Mouse (Mus musculus) gastrocnemius, postnatal 36 days (tissue): Measurements from ENCODE around the gene Ifi27l2b. TPM values are rescaled to one million over a fixed set of nuclear protein-coding genes. Genes with fewer than 3 reads are reported as not detected.
"Not testable (repeated sequence)": the region's sequence is repeated elsewhere in the genome, so short reads cannot be mapped to it uniquely, and the experiment has no call there.

Experiments used
- DNase-seq, 2 experiments: peaks; one replicate each; pipeline ENCODE4 v3.0.0; 2022
- intact Hi-C: fragments of 180-260 bp; cut with DNase I; formaldehyde crosslinking; loops from one replicate; pipeline ENCODE4 v1.15.1; 2025
- long read RNA-seq, 2 experiments: library from polyadenylated mRNA; stranded (forward); transcript quantifications; one replicate each; pipeline ENCODE4 v2.0.0; 2021
- total RNA-seq, 2 experiments: library from RNA; stranded (reverse); gene quantifications; 2 replicates each; pipeline ENCODE4 v1.2.3; 2021

Gene Ifi27l2b
- not detected for total RNA-seq
- long read RNA-seq, experiment 1 = 0 reads
- long read RNA-seq, experiment 2 = 0 reads

DNA sequence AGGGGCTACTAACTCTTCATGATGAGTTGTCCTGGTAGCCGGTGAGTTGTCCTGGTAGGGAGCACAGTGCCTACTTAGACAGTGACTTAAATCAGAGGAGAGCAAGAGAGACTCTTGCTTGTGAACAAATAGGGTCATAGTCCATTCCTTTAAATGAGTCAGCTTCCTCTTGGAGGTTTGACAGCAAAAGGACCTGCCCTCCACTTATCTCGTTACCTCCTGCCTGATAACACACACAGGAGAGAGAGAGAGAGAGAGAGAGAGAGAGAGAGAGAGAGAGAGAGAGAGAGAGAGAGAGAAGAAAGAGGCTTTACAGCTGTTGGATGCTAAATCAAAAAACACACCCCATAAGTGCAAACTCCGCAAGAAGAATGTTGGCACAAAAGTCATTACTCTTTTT is at the start of gene Ifi27l2b:
Ifi27l2b (minus strand) TSS at position 84 of the 400 bp plus-strand sequence.
- intact Hi-C loops = no loop called here
- DNase-seq = no peak

DNA sequence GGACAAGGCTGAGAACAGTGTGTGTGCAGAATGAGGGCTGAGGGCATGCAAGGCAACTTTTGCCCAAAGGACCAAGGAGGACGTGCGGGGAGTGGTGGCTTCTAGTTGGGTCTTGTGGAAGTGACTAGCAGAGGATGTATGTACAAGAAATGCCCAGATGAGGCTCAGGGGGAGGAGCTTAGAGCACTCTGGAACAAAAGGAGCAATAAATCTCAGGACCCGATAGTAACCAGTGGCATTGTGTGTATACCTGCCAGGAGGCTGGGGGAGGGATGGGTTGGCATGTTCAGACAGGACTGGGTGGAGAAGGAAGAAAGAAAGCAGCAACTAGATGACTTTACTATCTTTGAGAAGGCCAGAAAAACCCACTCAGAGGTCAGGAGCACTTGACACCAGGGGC is 47.4 kb upstream of the Ifi27l2b start:
- intact Hi-C loops = loop anchor here (5.0 to 10.0 kb wide), 2 partner anchors 58 to 130 kb away; partner anchors contain the start of gene Serpina10
- DNase-seq = no peak

DNA sequence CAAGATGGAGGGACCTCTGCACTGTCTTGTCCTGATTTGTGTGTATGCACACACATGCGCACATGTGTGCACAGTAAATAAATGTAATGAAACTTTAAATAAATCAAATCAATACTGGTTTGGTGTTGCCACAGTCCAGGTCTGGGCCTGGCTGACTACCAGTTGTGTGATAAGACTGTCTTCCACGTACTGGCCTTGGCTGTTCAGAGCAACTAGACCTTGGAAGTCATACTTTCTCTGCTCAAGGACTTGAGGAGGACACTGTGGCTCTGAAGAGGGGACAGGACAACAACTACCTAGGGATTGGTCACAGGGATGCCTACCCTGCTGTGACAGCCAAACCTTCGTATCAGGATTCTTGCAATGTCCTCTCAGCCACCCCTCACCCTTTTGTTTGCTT is 46.3 kb upstream of the Ifi27l2b start:
- DNase-seq = no peak
- intact Hi-C loops = loop anchor here (5.0 to 10.0 kb wide), 2 partner anchors 59 to 132 kb away; partner anchors contain the start of gene Serpina10

DNA sequence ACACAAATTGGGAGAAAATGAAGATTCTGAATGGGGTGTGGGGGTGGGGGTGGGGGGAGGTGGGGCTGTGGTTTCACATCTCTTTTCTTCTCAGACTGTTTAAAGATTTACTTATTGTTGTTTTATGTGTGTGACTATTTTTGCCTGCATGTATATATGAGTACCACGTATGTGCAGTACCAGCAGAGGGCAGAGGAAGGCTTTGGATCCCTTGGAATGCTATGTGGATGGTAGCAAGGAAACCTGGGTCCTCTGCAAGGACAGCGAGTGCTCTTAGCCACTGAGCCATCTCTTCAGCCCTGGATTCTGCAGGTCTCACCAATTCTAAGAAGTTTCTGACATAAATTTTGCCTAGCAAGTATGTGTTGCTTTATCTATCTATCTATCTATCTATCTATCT is 42.2 kb upstream of the Ifi27l2b start:
- intact Hi-C loops = no loop called here
- no peak for DNase-seq

DNA sequence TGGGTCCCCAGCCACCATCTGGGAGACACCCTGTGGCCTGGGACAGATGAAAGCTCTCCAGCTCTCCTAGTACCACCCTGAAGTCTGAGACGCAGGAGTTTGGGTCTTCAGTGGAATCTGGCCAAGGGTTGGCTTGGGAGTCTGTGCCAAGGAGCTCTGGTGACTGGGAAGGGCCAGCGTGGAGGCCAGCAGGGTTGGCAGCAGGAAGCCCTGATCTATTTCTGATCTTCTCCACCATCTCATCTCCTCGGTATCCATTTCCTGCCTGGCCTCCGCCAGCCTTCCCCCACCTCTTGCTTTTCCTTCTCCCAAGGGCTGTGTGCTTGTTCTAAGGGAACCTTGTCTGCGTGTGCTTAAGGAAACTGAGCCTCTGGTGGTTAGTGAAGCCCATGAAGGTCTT is 41.7 kb upstream of the Ifi27l2b start:
- intact Hi-C loops = no loop called here
- peak in 1 of 2 experiments; percentile 42 for DNase-seq

DNA sequence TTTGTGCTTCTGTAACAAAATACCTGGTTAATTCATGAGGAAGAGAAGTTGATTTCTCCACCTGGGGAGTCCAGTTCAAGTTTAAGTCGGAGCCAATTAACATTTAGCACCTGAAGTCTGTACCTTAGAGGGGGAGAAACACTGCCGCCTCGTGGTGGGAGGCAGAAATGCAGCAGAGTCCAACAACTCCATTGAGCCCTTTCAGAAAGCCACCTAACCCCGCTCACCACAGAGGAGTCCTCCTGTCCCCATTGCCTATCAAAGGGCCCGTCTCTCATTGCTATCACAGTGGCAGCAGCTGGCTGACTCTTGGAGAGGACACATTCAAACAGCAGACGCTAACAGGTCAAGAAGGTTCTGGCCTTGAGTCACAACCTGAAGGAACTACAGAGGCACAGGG is 37.5 kb upstream of the Ifi27l2b start:
- intact Hi-C loops = no loop called here

DNA sequence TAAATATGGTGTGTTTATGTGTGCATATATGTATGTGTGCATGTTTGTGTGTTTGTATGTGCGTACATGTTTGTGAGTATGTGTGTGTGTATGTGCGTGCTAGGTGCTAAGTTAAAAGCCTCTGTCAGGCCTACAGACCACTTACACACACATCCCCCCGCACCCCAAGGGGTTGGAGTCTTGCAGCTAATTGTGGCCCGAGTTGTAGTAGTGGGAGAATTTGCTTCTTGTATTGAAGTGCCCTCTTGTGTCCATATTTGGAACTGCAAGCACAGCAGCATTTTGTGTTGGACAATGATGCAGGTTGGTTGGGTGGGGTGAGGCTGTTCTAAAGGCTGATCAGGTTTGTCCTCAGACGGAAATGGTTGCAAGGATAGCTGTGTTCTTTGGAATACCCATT is 35.7 kb upstream of the Ifi27l2b start:
- intact Hi-C loops = loop anchor here (1.0 kb wide), 1 partner anchor 66 kb away; no protein-coding TSS in a partner anchor
- peak; percentile 45 to 63 for DNase-seq

More for the DNA sequence above, 37.5 kb upstream of the Ifi27l2b start:
- peak in 1 of 2 experiments; percentile 38 for DNase-seq

DNA sequence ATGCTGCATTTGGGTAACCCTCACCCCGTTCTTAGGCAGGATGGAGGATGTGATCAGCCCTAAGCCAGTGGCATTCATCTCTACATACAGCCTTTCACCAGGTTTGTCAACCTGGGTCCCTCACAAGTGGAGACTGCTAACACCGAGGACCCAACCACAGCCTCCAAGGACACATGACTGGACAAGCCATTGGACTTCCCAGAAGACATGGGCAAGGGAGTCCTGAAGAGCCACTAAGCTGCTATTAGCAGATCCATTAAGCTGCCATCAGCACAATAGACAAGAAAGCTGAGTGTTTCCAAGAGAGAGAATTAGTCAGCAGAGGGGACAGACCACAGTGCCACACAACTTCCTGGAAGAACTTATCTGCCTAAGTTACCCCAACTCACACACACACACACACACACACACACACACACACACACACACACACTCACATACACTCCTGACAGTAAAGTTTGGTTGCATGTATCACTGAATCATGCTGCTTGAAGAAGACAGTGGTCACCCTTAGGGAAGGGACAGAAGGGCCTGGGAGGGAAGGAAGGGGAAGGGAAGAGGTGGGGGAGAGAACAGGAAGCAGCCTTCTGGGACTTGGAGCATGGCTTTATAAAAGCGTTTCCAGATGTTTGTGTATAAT is 34.2 kb upstream of the Ifi27l2b start:
- intact Hi-C loops = no loop called here
- no peak for DNase-seq

DNA sequence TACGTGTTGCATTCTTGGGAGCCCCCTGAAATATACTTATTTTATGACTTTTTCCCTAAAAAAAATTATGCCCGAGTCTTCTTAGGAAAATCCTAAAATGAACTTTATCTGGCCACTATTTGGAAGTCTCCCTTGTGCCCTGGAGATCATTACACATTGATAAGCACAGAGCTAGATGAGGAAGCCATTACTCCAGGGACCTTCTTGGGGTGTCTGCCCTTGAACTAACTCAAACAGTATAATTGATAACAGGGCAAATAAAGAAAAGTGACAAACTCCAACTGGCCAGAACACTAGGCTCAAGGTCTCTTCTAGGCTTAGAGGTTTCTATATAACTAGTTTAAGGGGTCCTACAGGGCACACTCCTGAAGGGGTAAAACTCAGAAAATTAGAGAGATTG is 30.7 kb upstream of the Ifi27l2b start:
- no peak for DNase-seq
- intact Hi-C loops = no loop called here

DNA sequence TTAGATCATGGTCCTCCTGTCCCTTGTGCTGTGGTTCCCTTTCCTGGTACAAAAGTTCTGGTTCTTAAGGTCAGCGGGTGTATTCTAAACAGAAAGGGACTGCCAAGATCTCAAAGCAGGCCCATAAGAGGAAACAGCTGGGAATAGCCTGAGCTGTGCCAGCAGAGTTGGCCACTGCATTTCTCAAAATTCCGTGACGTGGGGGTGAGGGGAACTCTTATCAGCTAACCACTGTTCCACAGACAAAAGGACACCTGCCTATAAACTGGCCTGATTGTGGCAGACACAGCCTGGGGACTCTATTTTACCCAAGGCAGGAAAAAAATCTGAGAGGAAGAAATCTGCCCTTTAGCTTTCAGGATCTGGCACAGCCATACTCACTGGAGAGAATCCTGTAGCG is 30.3 kb upstream of the Ifi27l2b start:
- DNase-seq = peak in 1 of 2 experiments; percentile 32
- intact Hi-C loops = no loop called here

DNA sequence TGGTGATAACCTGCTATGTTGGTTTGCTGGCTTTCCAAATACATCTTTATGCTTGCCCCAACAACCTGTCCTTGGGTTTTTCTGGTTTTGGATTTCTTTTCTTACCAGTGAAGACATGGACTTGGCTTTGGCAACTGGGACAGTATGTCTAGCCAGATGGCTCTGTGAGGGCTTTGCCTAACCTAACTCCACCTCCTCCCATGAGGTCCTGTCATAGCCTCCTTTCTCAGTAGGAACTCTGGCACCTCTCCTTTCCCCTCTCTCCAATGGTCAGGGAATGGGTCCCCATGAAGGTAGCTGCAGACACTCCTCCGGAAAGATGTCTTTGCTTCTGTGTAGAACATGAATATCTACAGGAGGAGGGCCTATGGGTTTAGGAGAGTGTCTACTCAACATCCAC is 29.7 kb upstream of the Ifi27l2b start:
- intact Hi-C loops = no loop called here
- DNase-seq = peak in 1 of 2 experiments; percentile 36

DNA sequence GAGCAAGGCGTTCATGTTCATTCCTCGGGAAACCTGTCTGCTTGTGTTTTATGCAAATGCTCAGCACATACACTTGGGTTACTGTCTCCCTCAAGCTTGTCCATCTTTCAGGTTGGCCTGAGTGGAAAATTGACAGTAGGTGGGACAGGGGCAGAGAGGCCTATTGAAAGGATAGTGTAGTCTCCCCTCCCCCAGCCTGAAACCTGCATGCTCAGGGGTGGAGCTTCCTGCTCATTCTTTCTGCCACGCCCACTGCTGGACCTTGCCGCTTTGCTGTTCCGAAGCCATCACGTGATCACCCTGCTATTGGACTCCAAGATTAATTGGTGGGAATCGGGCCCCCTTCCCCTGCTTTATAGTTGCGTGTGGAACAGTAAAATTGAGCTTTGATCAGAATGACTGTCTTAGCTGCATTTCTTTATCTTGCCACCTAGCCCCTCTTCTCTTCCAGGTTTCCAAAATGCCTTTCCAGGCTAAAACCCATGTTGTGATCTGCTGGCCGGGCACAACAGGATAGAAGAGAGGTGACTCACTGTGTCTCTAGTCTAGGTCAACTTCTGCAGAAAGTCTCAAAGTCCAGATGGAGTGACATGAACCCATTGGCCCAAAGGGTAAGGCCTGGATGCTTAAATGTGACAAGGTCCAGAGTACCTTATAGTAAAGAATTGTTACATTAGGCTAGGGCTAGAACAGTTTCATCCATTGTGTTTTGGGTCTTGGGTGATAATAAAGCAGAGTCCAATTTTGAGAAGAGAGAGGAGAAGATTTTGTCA is 27.4 kb upstream of the Ifi27l2b start:
- DNase-seq, intact Hi-C loops: not testable (repeated sequence)

DNA sequence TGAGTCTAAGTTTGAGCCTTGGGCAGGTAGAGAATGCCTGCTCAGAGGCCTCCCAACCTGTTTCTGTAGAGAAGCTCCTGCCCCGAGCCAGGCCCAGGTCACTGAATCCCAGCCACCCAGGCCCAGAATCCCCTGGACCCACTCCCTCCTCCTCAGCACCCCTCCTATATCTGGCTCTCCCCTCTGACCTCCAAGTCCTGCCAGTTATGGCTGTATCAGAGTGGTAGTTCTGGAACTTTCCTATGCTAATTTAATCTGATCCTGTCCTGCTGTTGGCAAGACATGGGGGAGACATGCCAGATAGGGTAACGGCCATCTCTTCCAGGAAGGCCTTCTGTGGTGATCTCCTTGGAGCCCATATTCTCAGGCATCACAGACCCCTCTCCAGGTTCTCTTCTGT is 25.8 kb upstream of the Ifi27l2b start:
- intact Hi-C loops = no loop called here

DNA sequence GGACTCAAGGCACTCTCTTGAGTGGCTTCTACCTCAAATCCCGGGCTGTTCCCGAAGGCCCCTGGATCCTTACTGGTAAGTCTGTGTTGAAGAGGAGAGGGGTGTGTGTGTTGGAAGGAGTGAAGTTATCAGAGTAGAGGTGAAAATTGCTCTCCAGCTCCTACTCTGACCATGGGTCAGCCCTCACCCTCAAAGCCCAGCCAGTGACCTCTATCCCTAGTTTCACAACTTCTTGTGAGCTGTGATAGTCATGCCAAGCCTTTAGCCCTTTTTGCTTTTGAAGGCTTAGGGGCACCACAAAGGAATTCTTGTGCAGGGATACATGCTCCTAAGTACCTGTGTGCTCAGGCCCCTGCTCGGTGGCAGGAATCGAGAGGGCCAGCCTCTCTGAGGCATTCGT is 24.6 kb upstream of the Ifi27l2b start:
- DNase-seq = no peak
- intact Hi-C loops = no loop called here

More for the DNA sequence above, 25.8 kb upstream of the Ifi27l2b start:
- DNase-seq = no peak

DNA sequence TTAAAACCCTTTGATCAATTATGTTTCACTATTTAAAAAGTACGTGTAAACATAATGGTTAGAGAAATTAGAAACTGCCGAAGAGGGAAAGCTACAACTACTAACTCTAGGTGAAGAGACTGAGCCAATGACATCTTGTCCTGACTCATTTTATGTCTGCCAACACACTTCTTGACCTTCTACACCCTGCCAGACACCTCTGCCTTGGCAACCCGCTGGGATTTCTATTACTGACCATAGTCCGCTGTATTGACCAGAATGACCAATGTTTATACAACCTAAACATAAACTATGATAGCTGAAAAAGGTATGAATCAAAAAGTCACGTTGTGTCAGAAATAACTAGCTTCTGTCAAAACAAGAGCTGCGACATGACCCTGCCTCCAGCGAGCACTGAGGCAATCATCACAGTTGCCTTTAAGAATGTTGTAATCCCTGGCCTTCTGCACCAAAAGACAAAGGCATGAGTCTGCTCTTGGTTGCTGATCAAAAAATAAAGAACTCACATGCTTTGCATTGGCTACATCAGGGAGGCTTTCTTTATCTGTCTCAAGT is 20.5 kb upstream of the Ifi27l2b start:
- no peak for DNase-seq
- intact Hi-C loops = no loop called here

DNA sequence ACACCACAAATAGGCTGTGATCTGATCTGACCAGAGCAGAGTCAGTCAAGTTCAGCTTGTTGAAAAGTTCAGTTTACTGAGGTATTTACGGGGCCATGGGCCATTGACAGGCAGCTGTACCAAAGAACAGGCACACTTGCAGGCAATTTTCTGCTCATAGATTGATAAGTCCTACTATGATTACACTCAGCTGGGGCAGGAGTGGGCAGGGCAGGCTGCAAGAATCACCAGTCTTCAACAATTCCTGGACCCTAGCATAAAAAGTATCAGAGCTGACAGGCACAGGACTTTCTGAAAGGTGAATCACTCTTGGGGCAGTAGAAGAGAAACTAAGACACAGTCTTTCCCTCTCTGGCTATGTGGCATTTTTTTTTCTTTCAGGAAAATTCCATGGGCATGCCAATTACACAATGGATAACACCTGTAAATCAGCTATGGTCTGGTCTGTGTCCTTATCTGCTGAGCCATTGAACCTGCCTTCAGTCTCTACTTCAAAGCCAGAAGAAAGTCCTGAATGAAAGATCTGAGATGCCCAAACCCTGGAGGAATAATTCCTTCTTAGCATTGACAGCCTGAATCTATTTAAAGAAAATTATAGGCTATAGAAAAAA is 19.9 kb upstream of the Ifi27l2b start:
- no peak for DNase-seq
- intact Hi-C loops = no loop called here

DNA sequence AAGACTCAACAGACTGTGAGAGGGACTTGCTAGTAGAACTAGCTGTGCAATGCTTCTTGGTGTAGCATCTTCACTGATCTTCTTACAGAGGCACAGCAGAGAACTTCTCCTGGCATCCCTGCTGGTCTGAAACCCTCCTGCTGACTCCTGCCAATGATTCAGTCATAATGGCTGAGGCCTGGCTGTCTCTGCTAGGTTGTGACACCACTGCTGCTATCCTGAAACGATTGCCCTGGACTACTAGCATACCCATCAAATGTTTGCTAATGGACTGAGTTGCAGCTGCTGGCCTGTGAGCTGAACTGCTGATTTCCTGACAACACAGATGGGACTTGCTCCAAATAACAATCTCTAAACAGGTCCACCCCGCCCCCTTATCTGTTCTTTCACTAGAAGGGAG is 17.5 kb upstream of the Ifi27l2b start:
- intact Hi-C loops = no loop called here
- DNase-seq = no peak

DNA sequence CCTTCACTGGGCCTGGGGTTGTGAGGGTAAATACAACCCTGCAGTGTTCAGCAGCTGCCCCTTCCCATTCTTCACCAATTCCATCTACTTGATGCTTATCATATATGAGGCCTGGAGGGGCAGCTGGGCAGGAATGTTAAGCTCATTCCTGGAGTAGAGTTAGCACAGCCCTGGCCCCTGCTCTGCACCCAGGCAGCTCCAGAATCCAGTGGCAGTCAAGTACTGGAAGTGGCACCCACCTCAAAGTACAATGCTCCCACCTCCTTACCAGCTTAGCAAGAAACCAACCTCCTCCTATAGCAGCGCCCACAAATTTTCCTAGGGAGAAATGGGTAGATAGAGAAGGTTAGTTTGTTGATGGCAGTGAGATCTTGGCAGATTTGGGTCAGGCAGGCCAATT is 296 bp downstream of the Ifi27l2b start:
- intact Hi-C loops, DNase-seq: not testable (repeated sequence)

DNA sequence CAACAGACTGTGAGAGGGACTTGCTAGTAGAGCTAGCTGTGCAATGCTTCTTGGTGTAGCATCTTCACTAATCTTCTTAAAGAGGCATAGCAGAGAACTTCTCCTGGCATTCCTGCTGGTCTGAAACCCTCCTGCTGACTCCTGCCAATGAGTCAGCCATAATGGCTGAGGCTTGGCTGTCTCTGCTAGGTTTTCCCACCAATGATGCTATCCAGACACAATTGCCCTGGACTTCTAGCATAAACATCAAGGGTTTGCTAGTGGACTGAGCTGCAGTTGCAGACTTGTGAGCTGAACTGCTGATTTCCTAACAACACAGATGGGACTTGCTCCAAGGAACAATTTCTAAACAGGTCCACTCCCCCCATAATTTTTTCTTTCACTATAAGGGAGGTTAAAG is 3.7 kb downstream of the Ifi27l2b start:
- DNase-seq = no peak
- intact Hi-C loops = no loop called here

DNA sequence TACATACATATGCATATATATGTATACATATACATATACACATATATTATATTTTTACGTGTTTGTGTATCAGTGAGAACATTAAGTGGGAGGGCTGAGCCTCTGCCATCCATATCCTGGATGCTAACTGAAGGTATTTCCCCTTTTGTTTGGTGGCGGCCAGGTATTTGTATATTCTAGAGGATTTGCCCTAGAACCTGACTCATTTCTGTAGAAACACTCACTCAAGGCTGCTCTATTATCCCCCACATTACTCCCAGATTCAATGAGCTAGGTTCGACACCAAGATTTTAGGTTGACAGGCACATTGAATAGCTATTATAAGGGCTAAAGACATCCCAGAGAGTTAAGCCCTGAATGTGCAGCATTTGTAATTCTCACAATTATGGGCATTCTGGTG is 12.0 kb downstream of the Ifi27l2b start:
- no peak for DNase-seq
- intact Hi-C loops = no loop called here

DNA sequence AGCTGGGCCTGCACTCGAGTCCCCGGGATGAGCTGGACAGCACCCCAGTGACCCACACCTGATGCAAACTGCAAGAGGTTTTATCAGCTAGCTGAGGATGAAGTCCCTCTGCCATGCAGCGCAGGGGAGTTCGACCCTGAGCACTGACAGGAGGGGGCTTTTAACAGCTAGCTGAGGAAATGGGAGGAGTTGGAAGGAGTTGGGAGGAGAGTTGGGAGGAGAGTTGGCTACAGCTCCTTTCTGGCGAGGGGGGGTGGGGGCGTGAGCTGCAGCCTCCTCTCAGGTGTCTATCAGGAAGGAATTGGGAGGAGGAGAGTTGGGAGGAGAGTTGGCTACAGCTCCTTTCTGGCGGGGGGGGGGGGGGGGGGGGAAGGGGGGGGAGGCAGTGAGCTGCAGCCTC is 12.8 kb downstream of the Ifi27l2b start:
- DNase-seq, intact Hi-C loops: not testable (repeated sequence)
